Mouse (Mus musculus) forebrain, embryonic 14.5 days (tissue): ENCODE results near the gene Ccdc57. TPM values are rescaled to one million over a fixed set of nuclear protein-coding genes. Genes with fewer than 3 reads are reported as not detected.

Experiments
- ATAC-seq: fragments of 200-750 bp; cut with Nextera tagmentation; 2 replicates; pipeline ENCODE4 v1.8.0; 2017; ENCODE audit warnings: mild to moderate bottlenecking, moderate library complexity
- DNase-seq: peaks from one replicate; pipeline ENCODE4 v3.0.0-alpha.2; 2015; ENCODE audit warnings: low spot score
- H3K27ac ChIP-seq: fragments of 300-500 bp; sonication (generic); 2 replicates; pipeline ENCODE4 v1.5.1; 2014; ENCODE audit warnings: low read depth, mild to moderate bottlenecking, control low read depth, low read length, moderate library complexity
- H3K27me3 ChIP-seq: fragments of 300-500 bp; sonication (generic); replicated peaks from 2 replicates; pipeline ENCODE4 v1.6.1; 2014; ENCODE audit warnings: low read length, control low read depth, mixed read lengths; ENCODE audit not compliant: control insufficient read depth, insufficient read depth
- H3K36me3 ChIP-seq: fragments of 300-500 bp; sonication (generic); 2 replicates; pipeline ENCODE4 v1.6.1; 2014; ENCODE audit warnings: low read length, control low read depth; ENCODE audit not compliant: control insufficient read depth, insufficient read depth
- H3K4me1 ChIP-seq: fragments of 300-500 bp; sonication (generic); 2 replicates; pipeline ENCODE4 v1.6.1; 2014; ENCODE audit warnings: antibody characterized with exemption, low read length, control low read depth; ENCODE audit not compliant: control insufficient read depth, insufficient read depth
- H3K4me2 ChIP-seq: fragments of 300-500 bp; sonication (generic); 2 replicates; pipeline ENCODE4 v1.6.1; 2014; ENCODE audit warnings: mild to moderate bottlenecking, control low read depth, low read length
- H3K4me3 ChIP-seq: fragments of 300-500 bp; sonication (generic); 2 replicates; pipeline ENCODE4 v1.5.1; 2014; ENCODE audit warnings: low read depth, low read length, control low read depth
- H3K9ac ChIP-seq: fragments of 300-500 bp; sonication (generic); 2 replicates; pipeline ENCODE4 v1.6.1; 2014; ENCODE audit warnings: mild to moderate bottlenecking, low read length, control low read depth, moderate library complexity
- H3K9me3 ChIP-seq: fragments of 300-500 bp; sonication (generic); replicated peaks from 2 replicates; pipeline ENCODE4 v1.6.1; 2016; ENCODE audit warnings: low read length, control low read depth, mixed read lengths; ENCODE audit not compliant: control insufficient read depth
- WGBS: fragments of 180-500 bp; shearing (Covaris S2); extraction: QIAGEN DNeasy Blood & Tissue Kit; methylation state at CpG from one replicate; pipeline ENCODE4 v1.1.7; 2014; 5-methylcytosine and 5-hydroxymethylcytosine counted together
- polyA plus RNA-seq: library from polyadenylated mRNA; unstranded; fragments of >200 nt; fragmentation: Nextera tagmentation; extraction: Ambion mirVana; gene quantifications from 2 replicates; pipeline ENCODE4 v1.2.1, GENCODE M21; 2014

Ccdc57 gene
- polyA plus RNA-seq, 1 experiment from 2014 or later, result 5.0 TPM

GRCm38 (mm10) chr11:120965587-120965986 lies 32.9 kb upstream of the Ccdc57 start:
- WGBS, result 87% methylated on average over 4 of the region's 4 CpGs
- H3K36me3 ChIP-seq, result peaks cover 98% of the 10 kb centered on the region
- H3K27ac ChIP-seq, result no peak overlapping the region
- no peaks in the 10 kb centered on the region for H3K27me3 ChIP-seq
- DNase-seq (no peak), ATAC-seq (no peak)
- H3K4me1 ChIP-seq, result no peaks in the 10 kb centered on the region
- H3K4me2 ChIP-seq, result no peak overlapping the region
- H3K4me3 ChIP-seq, result no peak overlapping the region
- H3K9me3 ChIP-seq, result no peaks in the 10 kb centered on the region
- no peak overlapping the region for H3K9ac ChIP-seq

GRCm38 (mm10) chr11:120964195-120965157 lies 31.8 kb upstream of the Ccdc57 start:
- Histone ChIP-seq H3K4me3 (no peak overlapping the region), H3K27me3 (no peaks in the 10 kb centered on the region), H3K9me3 (no peaks in the 10 kb centered on the region), H3K27ac (no peak overlapping the region), H3K36me3 (peaks cover 96% of the 10 kb centered on the region), H3K4me1 (no peaks in the 10 kb centered on the region), H3K9ac (no peak overlapping the region), H3K4me2 (no peak overlapping the region)
- WGBS, result 76% methylated on average over 10 of the region's 10 CpGs
- no peak for ATAC-seq
- peak; percentile 25 for DNase-seq

GRCm38 (mm10) chr11:120962909-120963308 lies 30.2 kb upstream of the Ccdc57 start:
- H3K4me2 ChIP-seq, result no peak overlapping the region
- H3K4me1 ChIP-seq, result no peaks in the 10 kb centered on the region
- no peak for DNase-seq
- no peaks in the 10 kb centered on the region for H3K9me3 ChIP-seq
- no peaks in the 10 kb centered on the region for H3K27me3 ChIP-seq
- H3K27ac ChIP-seq, result no peak overlapping the region
- no peak for ATAC-seq
- no peak overlapping the region for H3K4me3 ChIP-seq
- H3K9ac ChIP-seq, result no peak overlapping the region
- 91% methylated on average over 7 of the region's 7 CpGs for WGBS
- H3K36me3 ChIP-seq, result peaks cover 93% of the 10 kb centered on the region

- no peak overlapping the region for H3K4me2 ChIP-seq
- no peak for DNase-seq
- H3K9me3 ChIP-seq, result no peaks in the 10 kb centered on the region
- no peak overlapping the region for H3K4me3 ChIP-seq
- peaks cover 92% of the 10 kb centered on the region for H3K36me3 ChIP-seq
- no peaks in the 10 kb centered on the region for H3K4me1 ChIP-seq
- no peaks in the 10 kb centered on the region for H3K27me3 ChIP-seq
- no peak overlapping the region for H3K9ac ChIP-seq
- ATAC-seq, result no peak
- H3K27ac ChIP-seq, result no peak overlapping the region
- WGBS, result 93% methylated on average over 13 of the region's 13 CpGs
These were observed 29.5 kb upstream of the Ccdc57 start for GRCm38 (mm10) chr11:120962050-120962771.

GRCm38 (mm10) chr11:120961594-120961993 lies 28.9 kb upstream of the Ccdc57 start:
- DNase-seq (no peak), ATAC-seq (no peak)
- Histone ChIP-seq H3K36me3 (peaks cover 92% of the 10 kb centered on the region), H3K27me3 (no peaks in the 10 kb centered on the region), H3K4me2 (no peak overlapping the region), H3K9me3 (no peaks in the 10 kb centered on the region), H3K27ac (no peak overlapping the region), H3K4me3 (no peak overlapping the region), H3K9ac (no peak overlapping the region), H3K4me1 (no peaks in the 10 kb centered on the region)
- WGBS, result 88% methylated on average over 7 of the region's 7 CpGs

GRCm38 (mm10) chr11:120960248-120960647 lies 27.6 kb upstream of the Ccdc57 start:
- H3K9me3 ChIP-seq, result no peaks in the 10 kb centered on the region
- DNase-seq, result no peak
- peaks cover 89% of the 10 kb centered on the region for H3K36me3 ChIP-seq
- H3K4me1 ChIP-seq, result no peaks in the 10 kb centered on the region
- H3K27ac ChIP-seq, result no peak overlapping the region
- H3K9ac ChIP-seq, result no peak overlapping the region
- no peak overlapping the region for H3K4me3 ChIP-seq
- WGBS, result 66% methylated on average over 1 of the region's 1 CpGs
- H3K4me2 ChIP-seq, result no peak overlapping the region
- no peaks in the 10 kb centered on the region for H3K27me3 ChIP-seq
- no peak for ATAC-seq

GRCm38 (mm10) chr11:120959564-120959963 lies 26.9 kb upstream of the Ccdc57 start:
- Histone ChIP-seq H3K4me1 (no peaks in the 10 kb centered on the region), H3K9ac (no peak overlapping the region), H3K27me3 (no peaks in the 10 kb centered on the region), H3K27ac (no peak overlapping the region), H3K36me3 (peaks cover 83% of the 10 kb centered on the region), H3K4me2 (no peak overlapping the region), H3K9me3 (no peaks in the 10 kb centered on the region), H3K4me3 (no peak overlapping the region)
- 81% methylated on average over 3 of the region's 3 CpGs for WGBS
- DNase-seq (no peak), ATAC-seq (no peak)

- H3K27me3 ChIP-seq, result no peaks in the 10 kb centered on the region
- H3K9me3 ChIP-seq, result no peaks in the 10 kb centered on the region
- WGBS, result 88% methylated on average over 18 of the region's 18 CpGs
- no peak overlapping the region for H3K27ac ChIP-seq
- H3K4me2 ChIP-seq, result no peak overlapping the region
- no peak for DNase-seq
- H3K4me3 ChIP-seq, result no peak overlapping the region
- no peaks in the 10 kb centered on the region for H3K4me1 ChIP-seq
- H3K9ac ChIP-seq, result no peak overlapping the region
- H3K36me3 ChIP-seq, result peaks cover 78% of the 10 kb centered on the region
- ATAC-seq, result no peak
These were observed 26.4 kb upstream of the Ccdc57 start for GRCm38 (mm10) chr11:120959066-120959465.
